Comparison of ENCODE assay signal across 36 mouse cellular contexts in the genomic region with DNA sequence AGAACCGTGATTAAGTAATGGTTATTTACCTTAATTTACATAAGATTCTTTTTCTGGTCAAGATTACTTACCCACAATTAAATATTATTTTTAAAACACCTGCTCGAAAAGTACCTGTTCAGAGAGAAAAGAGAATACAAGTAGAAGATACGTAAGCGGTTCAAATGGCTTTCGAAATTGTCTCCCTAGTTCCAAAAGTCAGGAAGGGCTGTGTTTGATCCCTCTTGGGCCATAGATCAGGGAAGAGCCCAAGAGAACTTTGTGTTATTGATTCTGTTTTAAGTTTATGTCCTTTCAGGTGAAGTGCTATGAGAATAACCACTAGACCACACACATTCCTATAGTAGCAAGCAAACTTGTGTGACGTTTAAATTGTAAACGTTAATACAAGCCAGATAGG.
"Had no signal": no experiment of that assay in that cellular context is flagged by ENCODE, and none has a peak within 500 bp of the region (broad histone marks: within the 10 kb centered on the region; RNA-seq: fewer than 3 reads in every experiment).

No protein-coding gene starts in this region.

- H3K4me1 ChIP-seq: hindbrain, embryonic 10.5 days; hindbrain, embryonic 12.5 days; hindbrain, embryonic 13.5 days; hindbrain, embryonic 15.5 days; intestine, embryonic 15.5 days; kidney, embryonic 15.5 days had no signal

- H3K27me3 ChIP-seq: heart, embryonic 12.5 days; heart, embryonic 13.5 days; heart, embryonic 15.5 days; hindbrain, embryonic 12.5 days; hindbrain, embryonic 13.5 days; hindbrain, embryonic 15.5 days; intestine, embryonic 15.5 days; kidney, embryonic 15.5 days had no signal

- H3K4me3 ChIP-seq: heart, adult 2 months; heart, embryonic 10.5 days; heart, embryonic 12.5 days; heart, embryonic 13.5 days; heart, embryonic 15.5 days; hindbrain, embryonic 10.5 days; hindbrain, embryonic 12.5 days; hindbrain, embryonic 13.5 days; hindbrain, embryonic 15.5 days; intestine, embryonic 15.5 days; kidney, embryonic 15.5 days; layer of hippocampus, adult 2 months had no signal

- H3K9me3 ChIP-seq: heart, embryonic 10.5 days; heart, embryonic 12.5 days; heart, embryonic 13.5 days; heart, embryonic 15.5 days; hindbrain, embryonic 10.5 days; hindbrain, embryonic 15.5 days; intestine, embryonic 15.5 days; kidney, embryonic 15.5 days had no signal

- H3K27ac ChIP-seq: heart, adult 2 months; heart, embryonic 10.5 days; heart, embryonic 13.5 days; heart, embryonic 15.5 days; hindbrain, embryonic 10.5 days; hindbrain, embryonic 12.5 days; hindbrain, embryonic 13.5 days; hindbrain, embryonic 14.5 days; hindbrain, embryonic 15.5 days; hindbrain, postnatal 0 days; intestine, embryonic 15.5 days; kidney, embryonic 15.5 days; kidney, postnatal 0 days; layer of hippocampus, adult 2 months had no signal

- ATAC-seq: hindbrain, embryonic 16.5 days; hindbrain, postnatal 0 days; inflammation-experienced regulatory T-cells, adult 6 months; intestine, embryonic 15.5 days; intestine, embryonic 16.5 days; intestine, postnatal 0 days had no signal

- H3K36me3 ChIP-seq: heart, embryonic 10.5 days; heart, embryonic 12.5 days; heart, embryonic 13.5 days; heart, embryonic 15.5 days; hindbrain, embryonic 10.5 days; hindbrain, embryonic 12.5 days; hindbrain, embryonic 13.5 days; hindbrain, embryonic 15.5 days; intestine, embryonic 15.5 days; kidney, embryonic 15.5 days had no signal

- H3K9ac ChIP-seq: heart, embryonic 12.5 days; heart, embryonic 13.5 days; heart, embryonic 15.5 days; hindbrain, embryonic 12.5 days; hindbrain, embryonic 13.5 days; hindbrain, embryonic 14.5 days; hindbrain, embryonic 15.5 days; intestine, embryonic 15.5 days; kidney, embryonic 15.5 days had no signal

- H3K4me2 ChIP-seq: heart, embryonic 11.5 days; heart, embryonic 12.5 days; heart, embryonic 13.5 days; heart, embryonic 15.5 days; hindbrain, embryonic 12.5 days; hindbrain, embryonic 13.5 days; hindbrain, embryonic 14.5 days; hindbrain, embryonic 15.5 days; intestine, embryonic 15.5 days; kidney, embryonic 15.5 days had no signal

- DNase-seq: heart, adult 18-20 months; heart, adult 2 months; heart, postnatal 10 days; heart, postnatal 14 days; heart, postnatal 36 days; heart, postnatal 4 days; kidney, adult 11 months; kidney, adult 18-20 months; kidney, adult 2 months; kidney, adult 8-10 months; kidney, adult 9 months; kidney, postnatal 10 days; kidney, postnatal 14 days; kidney, postnatal 25 days; kidney, postnatal 36 days; kidney, postnatal 4 days; layer of hippocampus, adult 9-11 months had no signal
